16 mouse cellular contexts compared by ENCODE assay signal in the genomic region with DNA sequence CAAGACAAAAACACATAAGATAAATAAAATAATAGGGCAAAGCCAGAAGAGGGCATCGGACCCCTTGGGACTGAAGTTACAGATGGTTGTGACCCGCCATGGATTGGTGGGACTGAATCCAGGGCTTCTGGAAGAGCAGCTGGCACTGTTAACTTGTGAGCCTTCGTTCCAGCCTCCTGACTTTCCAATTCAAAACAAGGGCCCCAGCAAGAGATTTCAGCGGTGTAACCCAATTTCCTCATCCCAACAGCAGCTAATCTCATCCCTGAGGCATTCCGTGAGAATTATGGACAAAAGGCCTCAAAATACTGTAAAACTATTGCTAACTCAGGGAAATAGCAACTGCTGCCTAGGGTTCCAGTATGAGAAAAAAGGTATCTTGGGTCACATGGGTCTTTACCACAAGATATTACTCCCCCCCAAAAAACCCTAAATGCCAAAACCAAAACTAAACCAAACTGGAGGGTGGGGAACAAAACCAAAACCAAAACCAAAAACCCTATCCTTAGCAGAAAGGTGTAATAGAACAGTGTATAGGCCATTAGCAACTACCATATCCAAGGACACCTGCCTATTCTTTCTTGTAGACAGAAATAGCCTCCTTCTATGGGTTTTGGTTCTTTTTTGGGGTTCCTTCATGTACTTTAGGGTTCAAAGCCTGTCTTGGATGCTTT. TPM values are rescaled to one million over a fixed set of nuclear protein-coding genes. Genes with fewer than 3 reads are reported as not detected.
DNase-seq lines count a peak whose midpoint lies in the region; TF ChIP-seq lines count a peak whose summit lies in the region.
"Had no signal": no experiment of that assay in that cellular context is flagged by ENCODE, and none has a peak within 500 bp of the region (broad histone marks: within the 10 kb centered on the region; RNA-seq: fewer than 3 reads in every experiment).

No protein-coding gene starts in this region.

- no peak for TF ChIP-seq POLR2A in lung, adult 2 months (IDR thresholded peaks at IDR 0.05; ENCODE audit: borderline replicate concordance, extremely low read depth, low read depth, low read length)

- DNase-seq in adrenal gland, postnatal 10 days = peak; percentile 18
- DNase-seq in adrenal gland, postnatal 25 days = no peak
- peak; percentile 5 for DNase-seq in left cerebral cortex, postnatal 4 days
- no peak for DNase-seq in left cerebral cortex, adult 8-10 months (ENCODE audit: low spot score in 2 of 2)
- DNase-seq in adipocyte (ENCODE audit: low spot score) = peak; percentile 66
- DNase-seq in induced T-regulatory cell, adult 2 months (ENCODE audit: low read depth) = peak; percentile 21
- DNase-seq in lung, adult 2 months = no peak
- no peak for DNase-seq in heart, postnatal 36 days
- DNase-seq: adrenal gland, postnatal 14 days; cerebellum, adult 11 months; gastrocnemius, postnatal 10 days; gastrocnemius, postnatal 36 days; kidney, adult 2 months had no signal

- 61% methylated on average over 5 of the region's 5 CpGs for WGBS in lung, adult 2 months

- intact Hi-C loops in left cerebral cortex, postnatal 4 days (cut with DNase I) = no loop called here
- intact Hi-C loops in heart, postnatal 36 days (cut with DNase I) = no loop called here

- TF ChIP-seq CTCF in lung, adult 2 months (IDR thresholded peaks at IDR 0.05; ENCODE audit: insufficient read depth, low read length) = no peak

- H3K4me3 ChIP-seq in lung, adult 2 months (replicated peaks; ENCODE audit: extremely low read depth, low read depth, low read length) = no peak overlapping the region
- H3K4me3 ChIP-seq: forebrain, embryonic 10.5 days; forebrain, embryonic 13.5 days; hindbrain, embryonic 13.5 days had no signal

- H3K4me1 ChIP-seq in lung, adult 2 months (ENCODE audit: control insufficient read depth, insufficient read depth, low read length) = peaks cover 4% of the 10 kb centered on the region; the same call in 1 of the 2 replicates
- H3K4me1 ChIP-seq: forebrain, embryonic 10.5 days; forebrain, embryonic 13.5 days; hindbrain, embryonic 13.5 days had no signal

RNA-seq across cellular contexts. Expression of a gene that starts 14.1 kb away (rescaled TPM):
- total RNA-seq in adrenal gland, postnatal 10 days (2021) = 10 to 100 TPM; 82.2 to 96.8 TPM
- 132 and 141 TPM in 2 replicates for total RNA-seq in adrenal gland, postnatal 25 days (2021)
- total RNA-seq in left cerebral cortex, postnatal 4 days (2021) = 10 to 100 TPM; 45.2 to 50.7 TPM
- total RNA-seq in left cerebral cortex, adult 8-10 months (2022) = 10 to 100 TPM; 54.0 to 61.3 (median 54.2) TPM
- 152 and 177 TPM in 2 replicates for polyA plus RNA-seq in lung, adult 2 months (2012; rRNA removed)
- total RNA-seq in heart, postnatal 36 days (2021) = 10 to 100 TPM; 54.1 to 60.7 TPM

Comparison
In these comparisons a context has a peak if more than half of its experiments do, and no peak if none do; other contexts are left out.
1. DNase-seq: peak in adrenal gland, postnatal 10 days (single experiment), left cerebral cortex, postnatal 4 days (single experiment), adipocyte (single experiment) and induced T-regulatory cell, adult 2 months (single experiment); none in adrenal gland, postnatal 25 days (single experiment), left cerebral cortex, adult 8-10 months (0 of 2), lung, adult 2 months (single experiment) and heart, postnatal 36 days (0 of 2).